Mouse (Mus musculus) embryonic facial prominence, embryonic 10.5 days (tissue): ENCODE measurements around the gene Snap23. TPM values are rescaled to one million over a fixed set of nuclear protein-coding genes. Genes with fewer than 3 reads are reported as not detected.

ENCODE experiments used
- DNase-seq: peaks from one replicate; pipeline ENCODE4 v3.0.0-alpha.2; 2017; ENCODE audit warnings: low spot score
- H3K27ac ChIP-seq: fragments of 300-500 bp; sonication (generic); replicated peaks from 2 replicates; pipeline ENCODE4 v1.5.1; 2016; ENCODE audit warnings: mild to moderate bottlenecking
- H3K27me3 ChIP-seq: fragments of 300-500 bp; sonication (generic); replicated peaks from 2 replicates; pipeline ENCODE4 v1.6.1; 2016; ENCODE audit warnings: low read depth, mild to moderate bottlenecking; ENCODE audit not compliant: poor library complexity, severe bottlenecking
- H3K36me3 ChIP-seq: fragments of 300-500 bp; sonication (generic); replicated peaks from 2 replicates; pipeline ENCODE4 v1.6.1; 2016; ENCODE audit warnings: mild to moderate bottlenecking, moderate library complexity
- H3K4me1 ChIP-seq: fragments of 300-500 bp; sonication (generic); 2 replicates; pipeline ENCODE4 v1.6.1; 2016
- H3K4me3 ChIP-seq: fragments of 300-500 bp; sonication (generic); 2 replicates; pipeline ENCODE4 v1.5.1; 2016; ENCODE audit warnings: mild to moderate bottlenecking, moderate library complexity
- H3K9me3 ChIP-seq: fragments of 300-500 bp; sonication (generic); 2 replicates; pipeline ENCODE4 v1.6.1; 2016; ENCODE audit warnings: mild to moderate bottlenecking
- WGBS: fragments of 180-500 bp; shearing (Covaris S2); methylation state at CpG from one replicate; pipeline ENCODE4 v1.1.7; 2016; 5-methylcytosine and 5-hydroxymethylcytosine counted together
- polyA plus RNA-seq: library from polyadenylated mRNA; unstranded; fragments of >200 nt; fragmentation: Nextera tagmentation; extraction: Ambion mirVana; gene quantifications from 2 replicates; pipeline ENCODE4 v1.2.1, GENCODE M21; 2016

Gene Snap23
- 57.4 and 60.5 TPM in 2 replicates for polyA plus RNA-seq

DNA sequence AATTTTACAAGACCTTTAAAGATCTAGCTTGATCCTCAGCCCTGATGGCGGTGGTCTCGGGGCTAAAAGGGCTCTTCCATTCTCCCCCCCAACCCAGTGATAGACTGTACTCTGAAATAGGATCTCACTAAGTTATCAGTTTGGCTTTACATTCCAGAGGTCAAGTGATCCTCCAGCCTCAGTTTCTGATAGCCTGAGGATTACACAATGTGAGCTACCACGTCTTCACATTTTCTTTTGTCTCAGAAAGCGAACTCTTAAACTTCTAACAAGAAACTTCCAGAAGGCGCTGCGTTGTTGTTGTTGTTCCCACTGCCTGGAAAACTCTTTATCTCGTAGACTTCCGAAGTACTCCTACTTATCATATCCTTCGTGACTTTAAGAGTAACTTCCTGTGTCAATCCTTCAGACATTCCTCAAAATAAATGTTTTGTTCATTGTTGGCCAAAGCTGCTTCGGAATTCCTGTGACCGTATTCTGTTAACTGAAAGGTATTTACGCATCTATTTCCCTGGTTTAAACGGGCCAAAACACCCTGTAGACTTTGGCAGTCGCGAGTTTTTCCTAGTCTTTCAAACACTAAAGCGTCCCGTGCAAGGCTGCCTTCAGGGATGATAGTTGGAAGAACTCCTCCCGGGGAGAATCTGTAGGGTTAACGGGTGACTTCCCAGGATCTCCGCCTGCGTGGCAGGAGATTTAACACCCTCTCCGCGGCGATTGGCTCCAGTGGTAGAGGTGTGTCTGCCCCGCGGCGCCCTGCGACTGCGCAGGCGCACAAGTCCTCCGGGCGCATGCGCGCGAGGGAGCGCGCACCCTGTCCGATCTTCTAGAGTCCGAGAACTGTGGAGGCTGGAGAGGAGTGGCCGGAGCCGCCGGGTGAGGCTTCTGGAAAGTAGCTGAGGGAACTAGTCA lies at the start of gene Snap23:
Gene Snap23 (plus strand): TSS at position 786 of the 912 bp plus-strand sequence.
- WGBS: 2% methylated on average over 42 of the region's 42 CpGs

DNA sequence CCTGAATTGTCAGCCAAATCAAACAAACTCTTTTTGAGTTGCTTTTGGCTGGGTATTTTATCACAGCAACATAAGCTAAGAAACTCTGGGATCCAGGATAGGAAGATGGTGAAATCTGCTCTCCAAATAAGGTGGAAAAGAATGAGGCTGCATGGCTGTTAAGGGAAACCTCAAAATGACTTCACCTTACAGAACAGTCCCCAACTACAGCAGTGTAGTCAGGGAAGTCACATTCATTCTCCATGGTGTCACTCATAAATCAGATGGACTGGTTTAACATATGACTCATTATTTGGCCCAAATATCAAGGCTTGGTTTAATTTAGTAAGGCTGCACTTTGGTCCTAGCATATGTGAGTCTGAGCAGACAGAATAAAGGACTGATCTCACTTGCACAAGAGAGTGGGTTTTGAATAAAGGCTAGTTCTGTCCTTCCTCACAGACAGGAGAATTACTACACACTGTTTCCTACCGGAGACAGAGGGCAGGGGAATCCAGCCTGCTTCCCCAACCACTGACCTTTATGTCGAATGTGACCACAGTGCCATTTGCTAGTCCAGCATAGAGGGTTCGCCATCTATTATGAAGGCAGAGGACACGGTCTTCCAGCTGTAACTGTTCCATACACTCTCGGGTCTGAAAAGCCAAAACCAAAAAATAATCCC lies 48.8 kb upstream of the Snap23 start:
- no peaks in the 10 kb centered on the region for H3K27me3 ChIP-seq
- H3K4me1 ChIP-seq: no peaks in the 10 kb centered on the region
- WGBS: 92% methylated on average over 5 of the region's 5 CpGs
- no peak overlapping the region for H3K27ac ChIP-seq
- no peak overlapping the region for H3K4me3 ChIP-seq
- DNase-seq: no peak
- peaks cover 100% of the 10 kb centered on the region for H3K36me3 ChIP-seq
- no peaks in the 10 kb centered on the region for H3K9me3 ChIP-seq

More for the DNA sequence above, at the start of gene Snap23:
- H3K27me3 ChIP-seq: no peaks in the 10 kb centered on the region
- H3K4me1 ChIP-seq: peaks cover 22% of the 10 kb centered on the region
- H3K9me3 ChIP-seq: no peaks in the 10 kb centered on the region
- peak within 1 kb of the TSS; percentile 73 for H3K4me3 ChIP-seq
- DNase-seq: peak; percentile 97
- peak within 1 kb of the TSS; percentile 89 for H3K27ac ChIP-seq
- peaks cover 15% of the 10 kb centered on the region for H3K36me3 ChIP-seq

DNA sequence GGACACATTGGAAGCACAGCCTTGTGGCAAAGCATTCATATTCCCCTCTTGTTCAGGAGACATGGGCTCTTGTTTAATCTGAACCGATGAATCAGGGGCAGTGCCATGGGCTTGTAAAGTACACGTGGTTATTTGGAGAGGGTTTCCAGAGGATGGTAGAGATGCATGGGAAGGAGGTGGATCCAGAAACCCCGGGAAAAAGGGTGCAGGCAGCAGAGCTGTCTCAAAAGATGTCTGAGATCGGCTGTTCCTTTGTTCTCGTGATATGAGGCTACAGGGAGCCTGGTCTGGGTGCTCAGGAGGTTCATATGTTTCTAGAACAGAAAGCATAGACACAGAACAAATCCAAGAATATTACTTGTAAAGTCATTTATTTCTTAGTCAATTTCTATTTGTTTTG lies 40.7 kb upstream of the Snap23 start:
- no peak for DNase-seq
- Histone ChIP-seq H3K4me3 (no peak overlapping the region), H3K27me3 (no peaks in the 10 kb centered on the region), H3K9me3 (no peaks in the 10 kb centered on the region), H3K4me1 (no peaks in the 10 kb centered on the region), H3K36me3 (peaks cover 100% of the 10 kb centered on the region), H3K27ac (no peak overlapping the region)
- 85% methylated on average over 5 of the region's 5 CpGs for WGBS

DNA sequence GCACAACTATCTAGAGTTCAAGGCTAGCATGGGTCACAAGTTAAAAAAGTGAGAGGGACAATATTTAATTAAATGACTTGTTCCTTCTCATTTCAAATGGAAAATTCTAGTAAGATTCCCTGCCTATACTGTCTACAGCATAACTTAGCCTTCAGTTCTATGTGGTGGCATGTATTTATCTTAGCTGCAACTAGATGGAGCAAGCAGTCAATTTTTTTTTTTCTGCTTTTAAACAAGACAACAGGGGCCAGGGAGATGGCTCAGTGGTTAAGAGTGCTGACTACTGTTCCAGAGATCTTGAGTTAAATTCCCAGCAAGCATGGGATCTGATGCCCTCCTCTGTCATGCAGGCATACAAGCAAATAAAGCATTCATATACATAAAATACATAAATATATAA lies 37.9 kb upstream of the Snap23 start:
- DNase-seq: no peak
- no peaks in the 10 kb centered on the region for H3K27me3 ChIP-seq
- H3K4me3 ChIP-seq: no peak overlapping the region
- H3K36me3 ChIP-seq: peaks cover 99% of the 10 kb centered on the region
- H3K4me1 ChIP-seq: no peaks in the 10 kb centered on the region
- H3K27ac ChIP-seq: no peak overlapping the region
- no peaks in the 10 kb centered on the region for H3K9me3 ChIP-seq

DNA sequence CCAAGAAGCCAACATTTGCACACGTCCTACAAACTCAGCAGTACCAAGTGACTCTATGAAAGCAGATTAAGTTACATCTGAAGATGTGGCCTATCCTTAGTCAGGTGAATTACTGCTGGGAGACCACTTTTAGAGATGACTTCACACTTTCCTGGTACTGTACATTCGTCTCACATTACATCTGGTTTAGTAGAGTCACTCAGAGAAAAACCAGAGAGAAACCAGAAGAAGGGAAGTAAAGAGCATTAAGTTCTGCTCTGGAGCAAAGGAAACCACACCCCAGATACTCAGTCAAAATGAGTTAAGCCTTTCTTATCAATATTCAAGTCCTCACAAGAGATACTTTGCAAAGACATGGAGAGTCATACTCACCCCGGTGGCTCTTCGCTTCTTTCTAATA lies 36.2 kb upstream of the Snap23 start:
- Histone ChIP-seq H3K27ac (no peak overlapping the region), H3K9me3 (no peaks in the 10 kb centered on the region), H3K4me1 (no peaks in the 10 kb centered on the region), H3K4me3 (no peak overlapping the region), H3K27me3 (no peaks in the 10 kb centered on the region), H3K36me3 (peaks cover 99% of the 10 kb centered on the region)
- DNase-seq: no peak
- WGBS: 92% methylated on average over 4 of the region's 4 CpGs

DNA sequence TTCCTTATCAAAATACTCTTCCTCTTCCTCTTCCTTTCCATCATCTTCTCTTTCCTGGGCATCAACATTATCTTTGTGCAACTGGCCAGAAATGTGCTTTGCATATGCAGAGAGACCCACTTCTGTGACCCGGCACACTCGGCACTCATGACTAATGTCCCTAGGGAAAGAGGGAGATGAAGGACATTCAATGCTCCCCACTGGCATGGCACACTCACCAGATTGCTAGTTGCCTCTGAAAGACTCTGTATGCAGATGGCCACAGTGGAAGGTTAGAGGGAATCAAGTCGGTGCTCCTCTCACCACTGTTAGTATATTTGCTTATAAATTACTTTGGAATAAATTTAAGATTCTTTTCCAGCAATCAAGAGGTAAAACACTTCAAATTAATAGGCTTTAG lies 28.1 kb upstream of the Snap23 start:
- peaks cover 66% of the 10 kb centered on the region for H3K36me3 ChIP-seq
- 91% methylated on average over 3 of the region's 3 CpGs for WGBS
- no peaks in the 10 kb centered on the region for H3K27me3 ChIP-seq
- no peak for DNase-seq
- no peak overlapping the region for H3K4me3 ChIP-seq
- H3K9me3 ChIP-seq: no peaks in the 10 kb centered on the region
- H3K4me1 ChIP-seq: no peaks in the 10 kb centered on the region
- no peak overlapping the region for H3K27ac ChIP-seq

DNA sequence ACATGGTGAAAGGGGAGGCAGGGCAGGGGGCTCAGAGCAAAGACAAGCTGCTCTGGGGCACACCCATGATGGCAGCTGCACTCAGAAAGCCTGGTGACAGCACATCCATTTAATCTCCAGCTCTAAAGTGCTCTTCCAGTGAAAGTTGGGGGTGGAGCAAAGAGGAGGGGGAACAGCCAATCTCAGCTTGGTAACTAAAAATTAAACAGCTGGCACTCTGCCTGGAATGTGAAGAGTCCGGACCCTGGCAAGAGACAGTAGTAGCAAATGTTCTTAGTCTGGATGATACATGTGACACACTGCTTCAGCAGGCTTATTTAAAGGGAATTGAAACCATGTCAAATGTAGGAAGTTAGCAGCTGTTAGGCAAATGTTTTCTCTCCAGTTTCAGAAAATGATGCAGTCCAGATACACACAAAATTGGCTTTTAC lies 27.7 kb upstream of the Snap23 start:
- Histone ChIP-seq H3K4me1 (no peaks in the 10 kb centered on the region), H3K36me3 (peaks cover 66% of the 10 kb centered on the region), H3K9me3 (no peaks in the 10 kb centered on the region), H3K4me3 (no peak overlapping the region), H3K27ac (no peak overlapping the region), H3K27me3 (no peaks in the 10 kb centered on the region)
- DNase-seq: no peak
- 63% methylated on average over 1 of the region's 1 CpGs for WGBS

DNA sequence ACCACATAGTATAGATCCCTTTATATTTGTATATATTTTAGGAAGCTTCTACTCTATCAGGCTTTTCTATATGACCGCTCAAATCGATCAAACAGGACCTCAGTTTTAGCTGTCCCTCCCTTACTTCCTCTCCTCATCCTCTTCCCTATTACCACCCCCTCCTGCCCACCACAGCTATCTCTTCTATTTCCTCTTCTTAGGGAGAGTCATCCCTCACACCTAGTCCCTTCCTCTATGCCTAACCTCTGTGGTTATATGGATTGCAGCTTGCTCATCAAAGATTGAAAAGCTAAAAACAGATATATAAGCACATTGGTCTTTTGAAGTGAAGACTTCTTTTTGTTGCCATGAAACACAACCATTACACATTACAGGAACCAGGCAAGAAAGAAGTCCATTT lies 22.7 kb upstream of the Snap23 start:
- H3K9me3 ChIP-seq: no peaks in the 10 kb centered on the region
- DNase-seq: no peak
- 96% methylated on average over 2 of the region's 2 CpGs for WGBS
- H3K36me3 ChIP-seq: peaks cover 72% of the 10 kb centered on the region
- H3K4me3 ChIP-seq: no peak overlapping the region
- no peaks in the 10 kb centered on the region for H3K27me3 ChIP-seq
- H3K4me1 ChIP-seq: no peaks in the 10 kb centered on the region
- no peak overlapping the region for H3K27ac ChIP-seq

DNA sequence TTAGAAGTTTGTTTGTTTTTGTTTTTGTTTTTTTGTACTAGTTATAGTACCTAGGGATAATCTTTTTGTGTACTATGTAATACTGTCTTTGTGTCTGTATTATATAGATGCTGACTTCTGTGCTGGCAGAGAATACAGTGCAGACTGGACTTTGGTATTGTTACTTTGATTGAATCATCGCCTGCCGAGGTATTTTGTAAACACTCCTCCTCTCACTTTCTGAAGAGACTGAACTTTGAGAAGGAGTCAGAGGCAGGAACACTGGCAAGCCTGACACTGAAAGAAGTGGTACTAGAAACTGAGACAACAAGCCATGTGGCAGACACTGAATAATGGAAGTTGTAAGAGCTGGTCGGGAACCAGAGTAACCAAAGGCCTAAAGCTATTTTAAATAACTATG lies 10.6 kb upstream of the Snap23 start:
- Histone ChIP-seq H3K9me3 (no peaks in the 10 kb centered on the region), H3K27me3 (no peaks in the 10 kb centered on the region), H3K4me1 (no peaks in the 10 kb centered on the region), H3K27ac (no peak overlapping the region), H3K36me3 (peaks cover 72% of the 10 kb centered on the region), H3K4me3 (no peak overlapping the region)
- DNase-seq: no peak
- 91% methylated on average over 3 of the region's 3 CpGs for WGBS

DNA sequence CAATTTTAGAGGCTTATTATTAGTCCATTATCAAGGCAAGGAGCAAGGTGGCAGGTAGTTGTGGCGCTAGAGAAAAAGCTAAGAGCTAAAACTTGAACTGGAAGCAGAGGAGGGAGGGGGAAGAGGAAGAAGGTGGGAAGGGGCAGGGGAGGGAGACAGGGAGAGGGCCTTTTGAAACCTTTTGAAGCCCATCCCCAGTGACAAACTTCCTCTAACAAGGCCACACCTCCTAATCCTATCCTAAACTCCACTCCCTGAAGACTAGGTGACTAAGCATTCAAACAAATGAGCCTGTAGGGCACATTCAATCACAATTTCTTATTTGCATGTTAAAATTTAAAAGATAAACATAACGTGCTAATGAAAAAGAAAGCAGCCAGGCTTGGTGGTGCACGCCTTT lies 8.7 kb upstream of the Snap23 start:
- 91% methylated on average over 3 of the region's 3 CpGs for WGBS

DNA sequence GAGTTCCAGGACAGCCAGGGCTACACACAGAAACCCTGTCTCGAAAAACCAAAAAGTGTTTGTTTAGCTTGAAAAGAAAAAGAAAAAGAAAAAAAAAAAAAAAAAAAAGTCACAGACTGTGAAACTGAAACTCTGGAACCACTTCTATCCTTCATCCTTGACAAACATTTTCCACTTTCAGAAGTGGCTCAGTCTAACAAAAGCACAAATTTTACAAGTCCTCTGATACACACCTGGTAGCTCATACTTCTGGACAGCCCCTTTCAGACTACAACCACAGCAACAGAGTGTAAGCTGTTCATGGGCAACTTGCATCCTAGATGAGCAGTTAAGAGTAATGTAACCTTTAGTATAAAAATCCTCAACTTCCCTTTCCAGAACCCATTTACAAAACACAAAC lies 5.9 kb upstream of the Snap23 start:
- Histone ChIP-seq H3K9me3 (no peaks in the 10 kb centered on the region), H3K4me1 (peaks cover 8% of the 10 kb centered on the region), H3K27ac (no peak overlapping the region), H3K27me3 (no peaks in the 10 kb centered on the region), H3K36me3 (peaks cover 32% of the 10 kb centered on the region), H3K4me3 (no peak overlapping the region)
- WGBS: 96% methylated on average over 1 of the region's 1 CpGs
- DNase-seq: no peak

More for the DNA sequence above, 8.7 kb upstream of the Snap23 start:
- Histone ChIP-seq H3K27me3 (no peaks in the 10 kb centered on the region), H3K4me1 (peaks cover 8% of the 10 kb centered on the region), H3K4me3 (no peak overlapping the region), H3K27ac (no peak overlapping the region), H3K9me3 (no peaks in the 10 kb centered on the region), H3K36me3 (peaks cover 52% of the 10 kb centered on the region)
- DNase-seq: no peak

DNA sequence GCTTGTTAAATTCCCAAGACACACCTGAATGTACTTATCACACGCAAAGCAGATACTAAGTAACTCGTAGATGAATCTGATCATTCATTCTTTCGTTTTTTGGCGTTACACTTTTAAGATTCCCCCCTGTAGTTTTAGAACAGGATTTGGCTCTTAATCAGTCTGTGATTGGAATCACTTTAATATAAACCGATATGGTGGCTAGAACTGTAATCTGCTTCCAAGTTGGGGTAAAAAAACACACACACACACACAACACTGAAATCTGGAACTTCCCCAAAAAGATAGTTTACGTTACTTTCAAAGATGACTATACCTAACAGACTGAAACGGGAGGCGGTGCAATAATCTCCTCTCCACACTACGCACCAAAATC lies 4.6 kb upstream of the Snap23 start:
- WGBS: 26% methylated on average over 9 of the region's 9 CpGs
- Histone ChIP-seq H3K4me3 (peak overlapping the region; percentile 95), H3K36me3 (peaks cover 19% of the 10 kb centered on the region), H3K4me1 (peaks cover 10% of the 10 kb centered on the region), H3K27me3 (no peaks in the 10 kb centered on the region), H3K27ac (peak overlapping the region; percentile 97), H3K9me3 (no peaks in the 10 kb centered on the region)
- no peak for DNase-seq
